Mouse (Mus musculus) CH12.LX (cell line): Measurements from ENCODE around the gene Nol10. TPM values are rescaled to one million over a fixed set of nuclear protein-coding genes. Genes with fewer than 3 reads are reported as not detected.

Experiments used
- DNase-seq: peaks from one replicate; pipeline ENCODE4 v3.0.0-alpha.2; 2013; ENCODE audit errors: extremely low read depth
- H3K27ac ChIP-seq: 2 replicates; pipeline ENCODE4 v1.5.1; 2012; ENCODE audit warnings: low read depth, mild to moderate bottlenecking, control low read depth, moderate library complexity; ENCODE audit not compliant: insufficient read depth
- H3K27me3 ChIP-seq: replicated peaks from 2 replicates; pipeline ENCODE3; 2012; ENCODE audit warnings: inconsistent platforms
- H3K36me3 ChIP-seq, 2 experiments: replicated peaks in 1 of 2; 2 replicates each; pipeline versions ENCODE3 to v1.6.1; 2012; ENCODE audit warnings: inconsistent platforms in 1 of 2, low read length in 1 of 2, mild to moderate bottlenecking in 1 of 2, mixed read lengths in 1 of 2, moderate library complexity in 1 of 2; ENCODE audit not compliant: control insufficient read depth in 1 of 2, insufficient read depth in 1 of 2
- H3K4me1 ChIP-seq, 2 experiments: 2 replicates each; pipeline ENCODE4 v1.6.1; 2012; ENCODE audit warnings: inconsistent platforms in 1 of 2, moderate library complexity in 1 of 2; ENCODE audit not compliant: insufficient read depth in 2 of 2, control insufficient read depth in 1 of 2
- H3K4me2 ChIP-seq: 2 replicates; pipeline ENCODE4 v1.6.1; 2012; ENCODE audit warnings: low read depth, mild to moderate bottlenecking, control low read depth; ENCODE audit not compliant: poor library complexity, insufficient read depth, severe bottlenecking
- H3K4me3 ChIP-seq, 3 experiments: fragments of 150-350 bp in 1 of 3; sonication (generic) in 1 of 3; replicated peaks in 1 of 3; 2 replicates each; pipeline versions ENCODE3 to v1.5.1; 2011 to 2012; ENCODE audit warnings: low read depth in 2 of 3, low read length in 2 of 3, mild to moderate bottlenecking in 2 of 3, moderate library complexity in 2 of 3, control low read depth in 1 of 3, improper control_type of control experiment in 1 of 3, inconsistent platforms in 1 of 3, mixed read lengths in 1 of 3; ENCODE audit not compliant: poor library complexity in 1 of 3
- H3K79me2 ChIP-seq: replicated peaks from 2 replicates; pipeline ENCODE4 v1.6.1; 2012; ENCODE audit warnings: mild to moderate bottlenecking, moderate library complexity; ENCODE audit not compliant: control insufficient read depth, poor library complexity, insufficient read depth, severe bottlenecking; ENCODE audit errors: extremely low read depth
- H3K9ac ChIP-seq: 2 replicates; pipeline ENCODE4 v1.6.1; 2012; ENCODE audit warnings: low read depth, mild to moderate bottlenecking, control low read depth, moderate library complexity; ENCODE audit not compliant: insufficient read depth
- H3K9me3 ChIP-seq: replicated peaks from 2 replicates; pipeline ENCODE3; 2012; ENCODE audit warnings: low read length, inconsistent platforms, mixed read lengths
- CHD1 ChIP-seq: IDR thresholded peaks from 2 replicates; pipeline ENCODE4 v1.6.1; 2012; ENCODE audit warnings: low read depth, low read length, improper control_type of control experiment, inconsistent platforms
- CHD2 ChIP-seq: IDR thresholded peaks from 2 replicates; pipeline ENCODE4 v1.6.1; 2011; ENCODE audit warnings: low read length, improper control_type of control experiment
- CTCF ChIP-seq, 2 experiments: IDR thresholded peaks in 1 of 2; conservative IDR thresholded peaks in 1 of 2; 2 replicates each; pipeline ENCODE4 v1.5.1; 2011 to 2012; ENCODE audit warnings: low read depth in 2 of 2, low read length in 2 of 2, improper control_type of control experiment in 1 of 2, inconsistent platforms in 1 of 2, mild to moderate bottlenecking in 1 of 2, moderate library complexity in 1 of 2
- EP300 ChIP-seq: IDR thresholded peaks from 2 replicates; pipeline ENCODE4 v1.6.1; 2011; ENCODE audit warnings: low read length, improper control_type of control experiment
- GABPA ChIP-seq: IDR thresholded peaks from 2 replicates; pipeline ENCODE4 v1.6.1; 2012; ENCODE audit warnings: low read depth, low read length, improper control_type of control experiment, inconsistent platforms; ENCODE audit not compliant: insufficient replicate concordance
- IRF4 ChIP-seq: IDR thresholded peaks from 2 replicates; pipeline ENCODE4 v1.6.1; 2014; ENCODE audit warnings: low read depth, mild to moderate bottlenecking, inconsistent platforms, low read length, improper control_type of control experiment
- JUN ChIP-seq: IDR thresholded peaks from 2 replicates; pipeline ENCODE4 v1.6.1; 2011; ENCODE audit warnings: low read depth, mild to moderate bottlenecking, low read length, improper control_type of control experiment, moderate library complexity; ENCODE audit not compliant: insufficient read depth
- MAFK ChIP-seq: IDR thresholded peaks from 2 replicates; pipeline ENCODE4 v1.6.1; 2011; ENCODE audit warnings: low read length, improper control_type of control experiment; ENCODE audit not compliant: insufficient replicate concordance
- MAZ ChIP-seq: IDR thresholded peaks from 2 replicates; pipeline ENCODE4 v1.6.1; 2012; ENCODE audit warnings: low read depth, mild to moderate bottlenecking, inconsistent platforms, low read length, improper control_type of control experiment, moderate library complexity
- MEF2A ChIP-seq: IDR thresholded peaks from 2 replicates; pipeline ENCODE4 v1.6.1; 2014; ENCODE audit warnings: low read depth, mild to moderate bottlenecking, inconsistent platforms, low read length, improper control_type of control experiment, borderline replicate concordance
- MXI1 ChIP-seq: IDR thresholded peaks from 2 replicates; pipeline ENCODE4 v1.6.1; 2011; ENCODE audit warnings: mild to moderate bottlenecking, low read depth, low read length, improper control_type of control experiment
- NRF1 ChIP-seq: IDR thresholded peaks from 2 replicates; pipeline ENCODE4 v1.6.1; 2014; ENCODE audit warnings: low read depth, mild to moderate bottlenecking, inconsistent platforms, low read length, improper control_type of control experiment, moderate library complexity
- PAX5 ChIP-seq: IDR thresholded peaks from 2 replicates; pipeline ENCODE4 v1.6.1; 2012; ENCODE audit warnings: low read length, inconsistent platforms, mixed read lengths
- POLR2AphosphoS2 ChIP-seq: IDR thresholded peaks from 2 replicates; pipeline ENCODE4 v1.6.1; 2011; ENCODE audit warnings: low read depth, low read length, improper control_type of control experiment
- RAD21 ChIP-seq: IDR thresholded peaks from 2 replicates; pipeline ENCODE4 v1.6.1; 2011; ENCODE audit warnings: low read depth, mild to moderate bottlenecking, low read length, improper control_type of control experiment, moderate library complexity
- SMC3 ChIP-seq: IDR thresholded peaks from 2 replicates; pipeline ENCODE4 v1.6.1; 2011; ENCODE audit warnings: low read depth, low read length, improper control_type of control experiment
- TBP ChIP-seq: conservative IDR thresholded peaks from 2 replicates; pipeline ENCODE4 v1.6.1; 2011; ENCODE audit warnings: low read depth, low read length, improper control_type of control experiment
- UBTF ChIP-seq: IDR thresholded peaks from 2 replicates; pipeline ENCODE4 v1.6.1; 2012; ENCODE audit warnings: low read depth, mild to moderate bottlenecking, inconsistent platforms, low read length, improper control_type of control experiment, moderate library complexity
- USF1 ChIP-seq: IDR thresholded peaks from 2 replicates; pipeline ENCODE4 v1.6.1; 2014; ENCODE audit warnings: low read depth, mild to moderate bottlenecking, inconsistent platforms, low read length, improper control_type of control experiment
- ZC3H11A ChIP-seq: IDR thresholded peaks from 2 replicates; pipeline ENCODE4 v1.6.1; 2012; ENCODE audit warnings: low read depth, mild to moderate bottlenecking, inconsistent platforms, low read length, improper control_type of control experiment
- ZNF384 ChIP-seq: IDR thresholded peaks from 2 replicates; pipeline ENCODE4 v1.6.1; 2012; ENCODE audit warnings: low read depth, low read length, improper control_type of control experiment, inconsistent platforms
- dilution Hi-C: fragments of 300-500 bp; cut with MboI; formaldehyde crosslinking; loops from 2 replicates; pipeline ENCODE4 v1.14.3; 2020; ENCODE audit warnings: low sequenced_read_pairs; ENCODE audit not compliant: extremely low pct_unique_long_range_greater_than_20kb, extremely low pct_ligation_motif_present
- in situ Hi-C: fragments of 300-500 bp; cut with MboI; formaldehyde crosslinking; loops from 3 replicates; pipeline ENCODE4 v1.14.3; 2019; ENCODE audit warnings: low sequenced_read_pairs, low pct_ligation_motif_present, low pct_unique_long_range_greater_than_20kb, mixed read lengths
- polyA plus RNA-seq: library from polyadenylated mRNA; unstranded; fragments of >175 nt; gene quantifications from 2 replicates; pipeline ENCODE4 v1.2.1, GENCODE M21; 2012; ENCODE audit warnings: low read depth; ENCODE audit not compliant: insufficient read length
- total RNA-seq, 2 experiments: library from RNA; depleted of rRNA; stranded (reverse); fragments of 300-350 nt in 1 of 2; fragments of >200 nt in 1 of 2; gene quantifications; 2 replicates each; pipeline ENCODE4 v1.2.3; 2012 to 2014

The Nol10 gene
- total and polyA plus RNA-seq, 3 experiments = 10.9 to 65.8 (median 14.5) TPM

- Histone ChIP-seq H3K4me1 (peaks cover 0 to 7% of the 10 kb centered on the region in 2 experiments; a peak in 2 of 4 replicates), H3K4me3 (no peak overlapping the region), H3K4me2 (no peak overlapping the region), H3K27ac (no peak overlapping the region), H3K79me2 (no peaks in the 10 kb centered on the region), H3K36me3 (no peaks in the 10 kb centered on the region), H3K27me3 (no peaks in the 10 kb centered on the region), H3K9me3 (no peaks in the 10 kb centered on the region), H3K9ac (no peak overlapping the region)
- TF ChIP-seq NRF1 = no peak
- TF ChIP-seq SMC3 = no peak
- TF ChIP-seq CTCF (conservative IDR thresholded peaks at IDR 0.05 in 1 of 2, IDR thresholded peaks at IDR 0.05 in 1 of 2; ENCODE audit: low read depth in 2 of 2, low read length in 2 of 2) = no peak
- no peak for TF ChIP-seq RAD21
- TF ChIP-seq MAZ = no peak
- no peak for TF ChIP-seq PAX5
- no peak for TF ChIP-seq ZNF384
- dilution Hi-C loops = no loop called here
- in situ Hi-C loops = no loop called here
- DNase-seq = no peak
These were observed 30.3 kb upstream of the Nol10 start for GRCm38 (mm10) chr12:17317970-17318369.

DNA sequence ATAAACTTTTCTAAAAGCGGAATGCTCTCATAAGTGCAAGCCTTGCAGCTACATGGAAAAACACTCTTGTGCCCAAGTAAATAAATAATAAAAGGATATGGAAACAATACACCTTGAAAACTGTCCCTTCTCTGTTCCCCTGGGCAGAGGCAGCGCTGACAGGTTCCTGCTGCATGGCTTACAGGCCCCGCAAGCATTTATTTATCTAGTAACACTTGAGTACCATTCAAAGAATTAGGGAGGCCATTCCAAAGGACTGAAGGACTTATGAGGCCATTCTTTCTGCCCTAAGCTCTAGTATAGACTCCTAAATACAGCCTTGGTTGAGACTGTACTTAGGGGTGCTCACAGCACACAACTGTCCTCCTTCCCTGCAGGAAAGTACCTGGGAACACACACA lies 29.8 kb upstream of the Nol10 start:
- no peak for TF ChIP-seq MXI1
- TF ChIP-seq GABPA = no peak
- no peak for TF ChIP-seq TBP
- TF ChIP-seq USF1 = no peak
- TF ChIP-seq ZC3H11A = no peak
- TF ChIP-seq IRF4 = no peak
- no peak for TF ChIP-seq CTCF (conservative IDR thresholded peaks at IDR 0.05 in 1 of 2, IDR thresholded peaks at IDR 0.05 in 1 of 2; ENCODE audit: low read depth in 2 of 2, low read length in 2 of 2)
- TF ChIP-seq MAZ = no peak
- no peak for TF ChIP-seq PAX5
- no peak for TF ChIP-seq JUN
- no peak for TF ChIP-seq MEF2A
- TF ChIP-seq MAFK = no peak
- TF ChIP-seq CHD1 = no peak
- no peak for TF ChIP-seq UBTF
- no peak for TF ChIP-seq CHD2
- no peak for TF ChIP-seq POLR2AphosphoS2
- no peak for TF ChIP-seq EP300
- TF ChIP-seq SMC3 = no peak
- TF ChIP-seq, all 38 proteins: peak for 0
- no peaks in the 10 kb centered on the region for H3K9me3 ChIP-seq
- in situ Hi-C loops (no loop called here), dilution Hi-C loops (no loop called here)
- H3K4me3 ChIP-seq = no peak overlapping the region
- H3K9ac ChIP-seq = no peak overlapping the region
- no peaks in the 10 kb centered on the region for H3K79me2 ChIP-seq
- no peaks in the 10 kb centered on the region for H3K27me3 ChIP-seq
- no peak for DNase-seq
- H3K36me3 ChIP-seq = no peaks in the 10 kb centered on the region
- no peak overlapping the region for H3K4me2 ChIP-seq
- peaks cover 0 to 7% of the 10 kb centered on the region in 2 experiments; a peak in 2 of 4 replicates for H3K4me1 ChIP-seq
- no peak overlapping the region for H3K27ac ChIP-seq
